Mouse (Mus musculus) lung, adult 2 months (tissue): Measurements from ENCODE around the gene Ccni.

Experiments
- CTCF ChIP-seq: fragments of 200-500 bp; IDR thresholded peaks from 2 replicates; pipeline ENCODE4 v1.5.1; 2011; ENCODE audit warnings: mild to moderate bottlenecking, low read length, control low read depth; ENCODE audit not compliant: insufficient read depth
- POLR2A ChIP-seq: fragments of 200-500 bp; IDR thresholded peaks from 2 replicates; pipeline ENCODE4 v1.6.1; 2011; ENCODE audit warnings: low read depth, mild to moderate bottlenecking, control low read depth, low read length, borderline replicate concordance; ENCODE audit errors: extremely low read depth

DNA sequence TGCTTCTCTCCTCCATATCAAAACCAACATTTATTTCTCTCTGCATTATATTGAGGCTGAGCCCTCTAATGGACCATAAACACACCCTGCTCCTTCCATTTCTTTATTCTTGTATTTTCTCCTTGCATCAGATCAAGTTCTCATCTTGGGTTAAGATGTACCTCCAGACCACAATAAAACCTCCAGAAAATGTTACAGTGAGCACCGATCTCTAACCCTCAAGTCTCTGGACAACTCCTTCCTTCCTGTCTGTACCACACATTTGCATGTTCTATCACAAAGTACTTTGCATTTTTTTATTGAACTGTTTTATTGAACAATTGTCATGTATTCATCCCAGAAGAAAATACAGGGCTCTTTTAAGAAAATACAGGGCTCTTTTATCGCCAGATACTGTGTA lies 23.2 kb upstream of the Ccni start:
- TF ChIP-seq CTCF (no peak), POLR2A (no peak)
